Mouse (Mus musculus): ENCODE data around the gene Exoc3l. TPM values are rescaled to one million over a fixed set of nuclear protein-coding genes. Genes with fewer than 3 reads are reported as not detected.

The Exoc3l gene
- polyA plus RNA-seq (2014; fragmentation: Nextera tagmentation; extraction: Ambion mirVana): 8.0 and 12.5 TPM in 2 replicates

GRCm38 (mm10) chr8:105295895-105296573, at the start of gene Exoc3l:
TSS of gene Exoc3l (minus strand) at chr8:105296101.
- no peak within 1 kb of the TSS; the same call in 1 of the 2 replicates for H3K4me3 ChIP-seq (ENCODE audit: low read depth, low read length)
- WGBS: 62% methylated on average over 11 of the region's 11 CpGs
- H3K27ac ChIP-seq (ENCODE audit: low read depth, low read length): no peak within 1 kb of the TSS
- H3K9ac ChIP-seq (replicated peaks; ENCODE audit: low read depth, low read length): no peak within 1 kb of the TSS
- H3K4me1 ChIP-seq (ENCODE audit: control insufficient read depth, insufficient read depth, low read length): peaks cover 11% of the 10 kb centered on the region
- no peak for ATAC-seq (ENCODE audit: low read depth)
- H3K9me3 ChIP-seq (ENCODE audit: control insufficient read depth, low read length): no peaks in the 10 kb centered on the region
- peak within 1 kb of the TSS; percentile 98 for H3K4me2 ChIP-seq (ENCODE audit: low read depth, low read length)
- H3K27me3 ChIP-seq (ENCODE audit: control insufficient read depth, insufficient read depth, low read length): no peaks in the 10 kb centered on the region
- H3K36me3 ChIP-seq (ENCODE audit: control insufficient read depth, insufficient read depth, low read length): peaks cover 11% of the 10 kb centered on the region

- Histone ChIP-seq H3K4me2 (ENCODE audit: low read depth, low read length) (no peak overlapping the region), H3K4me1 (ENCODE audit: control insufficient read depth, insufficient read depth, low read length) (peaks cover 6% of the 10 kb centered on the region), H3K27me3 (ENCODE audit: control insufficient read depth, insufficient read depth, low read length) (peaks cover 8% of the 10 kb centered on the region), H3K36me3 (ENCODE audit: control insufficient read depth, insufficient read depth, low read length) (no peaks in the 10 kb centered on the region), H3K27ac (ENCODE audit: low read depth, low read length) (no peak overlapping the region), H3K4me3 (ENCODE audit: low read depth, low read length) (no peak overlapping the region), H3K9me3 (ENCODE audit: control insufficient read depth, low read length) (no peaks in the 10 kb centered on the region), H3K9ac (replicated peaks; ENCODE audit: low read depth, low read length) (no peak overlapping the region)
- WGBS: 73% methylated on average over 7 of the region's 7 CpGs
- no peak for ATAC-seq (ENCODE audit: low read depth)
Observed at GRCm38 (mm10) chr8:105345061-105345975, 49.4 kb upstream of the Exoc3l start.

GRCm38 (mm10) chr8:105343791-105344574, 48.1 kb upstream of the Exoc3l start:
- Histone ChIP-seq H3K9me3 (ENCODE audit: control insufficient read depth, low read length) (no peaks in the 10 kb centered on the region), H3K36me3 (ENCODE audit: control insufficient read depth, insufficient read depth, low read length) (no peaks in the 10 kb centered on the region), H3K27me3 (ENCODE audit: control insufficient read depth, insufficient read depth, low read length) (peaks cover 8% of the 10 kb centered on the region), H3K4me1 (ENCODE audit: control insufficient read depth, insufficient read depth, low read length) (no peaks in the 10 kb centered on the region), H3K4me3 (ENCODE audit: low read depth, low read length) (no peak overlapping the region), H3K9ac (replicated peaks; ENCODE audit: low read depth, low read length) (no peak overlapping the region), H3K4me2 (ENCODE audit: low read depth, low read length) (no peak overlapping the region), H3K27ac (ENCODE audit: low read depth, low read length) (no peak overlapping the region)
- 84% methylated on average over 6 of the region's 8 CpGs for WGBS
- ATAC-seq (ENCODE audit: low read depth): no peak

- Histone ChIP-seq H3K4me3 (ENCODE audit: low read depth, low read length) (no peak overlapping the region), H3K9ac (replicated peaks; ENCODE audit: low read depth, low read length) (no peak overlapping the region), H3K4me1 (ENCODE audit: control insufficient read depth, insufficient read depth, low read length) (no peaks in the 10 kb centered on the region), H3K27me3 (ENCODE audit: control insufficient read depth, insufficient read depth, low read length) (peaks cover 8% of the 10 kb centered on the region), H3K4me2 (ENCODE audit: low read depth, low read length) (no peak overlapping the region), H3K27ac (ENCODE audit: low read depth, low read length) (no peak overlapping the region), H3K36me3 (ENCODE audit: control insufficient read depth, insufficient read depth, low read length) (no peaks in the 10 kb centered on the region), H3K9me3 (ENCODE audit: control insufficient read depth, low read length) (no peaks in the 10 kb centered on the region)
- no peak for ATAC-seq (ENCODE audit: low read depth)
- 65% methylated on average over 4 of the region's 4 CpGs for WGBS
Observed at GRCm38 (mm10) chr8:105342768-105343167, 46.9 kb upstream of the Exoc3l start.

- Histone ChIP-seq H3K36me3 (ENCODE audit: control insufficient read depth, insufficient read depth, low read length) (no peaks in the 10 kb centered on the region), H3K4me3 (ENCODE audit: low read depth, low read length) (no peak overlapping the region), H3K4me1 (ENCODE audit: control insufficient read depth, insufficient read depth, low read length) (no peaks in the 10 kb centered on the region), H3K27ac (ENCODE audit: low read depth, low read length) (no peak overlapping the region), H3K27me3 (ENCODE audit: control insufficient read depth, insufficient read depth, low read length) (no peaks in the 10 kb centered on the region), H3K9ac (replicated peaks; ENCODE audit: low read depth, low read length) (no peak overlapping the region), H3K9me3 (ENCODE audit: control insufficient read depth, low read length) (no peaks in the 10 kb centered on the region), H3K4me2 (ENCODE audit: low read depth, low read length) (no peak overlapping the region)
- ATAC-seq (ENCODE audit: low read depth): no peak
- 49% methylated on average over 8 of the region's 8 CpGs for WGBS
Observed at GRCm38 (mm10) chr8:105341399-105341798, 45.5 kb upstream of the Exoc3l start.

GRCm38 (mm10) chr8:105339886-105340635, 44.2 kb upstream of the Exoc3l start:
- no peak for ATAC-seq (ENCODE audit: low read depth)
- H3K4me3 ChIP-seq (ENCODE audit: low read depth, low read length): no peak overlapping the region

GRCm38 (mm10) chr8:105338992-105339391, 43.1 kb upstream of the Exoc3l start:
- Histone ChIP-seq H3K9ac (replicated peaks; ENCODE audit: low read depth, low read length) (no peak overlapping the region), H3K27ac (ENCODE audit: low read depth, low read length) (no peak overlapping the region), H3K4me2 (ENCODE audit: low read depth, low read length) (no peak overlapping the region), H3K4me3 (ENCODE audit: low read depth, low read length) (no peak overlapping the region), H3K4me1 (ENCODE audit: control insufficient read depth, insufficient read depth, low read length) (no peaks in the 10 kb centered on the region), H3K36me3 (ENCODE audit: control insufficient read depth, insufficient read depth, low read length) (no peaks in the 10 kb centered on the region), H3K9me3 (ENCODE audit: control insufficient read depth, low read length) (no peaks in the 10 kb centered on the region), H3K27me3 (ENCODE audit: control insufficient read depth, insufficient read depth, low read length) (no peaks in the 10 kb centered on the region)
- no peak for ATAC-seq (ENCODE audit: low read depth)
- 55% methylated on average over 4 of the region's 4 CpGs for WGBS

More at GRCm38 (mm10) chr8:105339886-105340635, 44.2 kb upstream of the Exoc3l start:
- no peaks in the 10 kb centered on the region for H3K36me3 ChIP-seq (ENCODE audit: control insufficient read depth, insufficient read depth, low read length)
- H3K9ac ChIP-seq (replicated peaks; ENCODE audit: low read depth, low read length): no peak overlapping the region
- no peak overlapping the region for H3K4me2 ChIP-seq (ENCODE audit: low read depth, low read length)
- H3K9me3 ChIP-seq (ENCODE audit: control insufficient read depth, low read length): no peaks in the 10 kb centered on the region
- 89% methylated on average over 6 of the region's 6 CpGs for WGBS
- no peaks in the 10 kb centered on the region for H3K4me1 ChIP-seq (ENCODE audit: control insufficient read depth, insufficient read depth, low read length)
- H3K27me3 ChIP-seq (ENCODE audit: control insufficient read depth, insufficient read depth, low read length): no peaks in the 10 kb centered on the region
- no peak overlapping the region for H3K27ac ChIP-seq (ENCODE audit: low read depth, low read length)

- Histone ChIP-seq H3K4me1 (ENCODE audit: control insufficient read depth, insufficient read depth, low read length) (no peaks in the 10 kb centered on the region), H3K4me2 (ENCODE audit: low read depth, low read length) (no peak overlapping the region), H3K27ac (ENCODE audit: low read depth, low read length) (no peak overlapping the region), H3K9ac (replicated peaks; ENCODE audit: low read depth, low read length) (no peak overlapping the region), H3K4me3 (ENCODE audit: low read depth, low read length) (no peak overlapping the region), H3K36me3 (ENCODE audit: control insufficient read depth, insufficient read depth, low read length) (0 out of 2 replicates have a peak, but pooled peaks cover under 1% of the 10 kb centered on the region), H3K9me3 (ENCODE audit: control insufficient read depth, low read length) (no peaks in the 10 kb centered on the region), H3K27me3 (ENCODE audit: control insufficient read depth, insufficient read depth, low read length) (no peaks in the 10 kb centered on the region)
- ATAC-seq (ENCODE audit: low read depth): peak; percentile 26; the same call in 1 of the 2 replicates
- WGBS: 47% methylated on average over 32 of the region's 32 CpGs
Observed at GRCm38 (mm10) chr8:105336373-105337130, 40.7 kb upstream of the Exoc3l start.
